Mouse (Mus musculus) adrenal gland, adult (tissue): ENCODE measurements around the gene Hpcal1.
A peak's percentile ranks its signal among the peaks of the same experiment; 100 is the strongest.
"Not testable (repeated sequence)": the region's sequence is repeated elsewhere in the genome, so short reads cannot be mapped to it uniquely, and the experiment has no call there.

Source experiments
- DNase-seq, 2 experiments: peaks; one replicate each; pipeline ENCODE4 v3.0.0; 2022 to 2023; ENCODE audit warnings: low spot score in 1 of 2; ENCODE audit not compliant: inconsistent age in 2 of 2

Gene Hpcal1

DNA sequence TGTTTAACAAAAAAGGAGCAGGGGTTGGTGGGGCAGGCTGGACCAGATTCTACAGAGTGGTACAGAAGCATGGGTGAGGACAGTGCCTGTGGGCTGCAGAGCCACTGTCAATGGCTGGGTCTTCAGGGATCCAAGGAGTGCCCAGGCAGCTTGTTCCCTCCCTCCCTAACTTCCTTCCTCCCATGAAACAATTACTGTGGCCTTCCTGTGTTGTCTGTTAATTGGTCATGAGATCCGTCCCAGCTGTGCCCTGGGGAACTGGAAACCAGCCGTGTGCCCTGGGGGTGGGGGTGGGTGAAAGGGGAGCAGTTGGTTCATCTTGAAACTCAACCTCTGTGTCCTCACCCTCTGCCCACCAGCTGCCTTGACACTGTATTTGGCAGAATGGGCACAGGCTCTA lies 79.9 kb downstream of the Hpcal1 start:
- DNase-seq, result peak in 1 of 2 experiments; percentile 42

DNA sequence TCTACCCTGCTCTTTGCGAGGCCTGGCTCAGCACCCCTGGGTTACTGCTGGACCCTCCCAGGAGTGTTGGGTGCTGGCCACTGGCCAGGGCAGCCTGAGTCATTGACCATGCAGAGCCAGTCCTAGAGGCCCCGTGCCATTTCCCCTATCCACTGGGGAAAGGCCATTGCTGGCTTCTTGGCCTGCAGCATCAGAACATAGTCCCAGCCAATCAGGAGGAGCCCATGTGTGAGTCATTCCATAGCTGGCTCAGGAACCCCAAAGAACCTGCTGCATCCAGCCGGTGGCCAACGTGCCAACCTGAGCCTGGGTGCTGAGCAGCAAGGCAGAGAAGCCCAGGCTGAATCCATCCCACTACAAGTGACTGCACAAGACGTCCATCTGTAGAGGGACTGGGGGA lies 83.1 kb downstream of the Hpcal1 start:
- peak; percentile 78 to 84 for DNase-seq

DNA sequence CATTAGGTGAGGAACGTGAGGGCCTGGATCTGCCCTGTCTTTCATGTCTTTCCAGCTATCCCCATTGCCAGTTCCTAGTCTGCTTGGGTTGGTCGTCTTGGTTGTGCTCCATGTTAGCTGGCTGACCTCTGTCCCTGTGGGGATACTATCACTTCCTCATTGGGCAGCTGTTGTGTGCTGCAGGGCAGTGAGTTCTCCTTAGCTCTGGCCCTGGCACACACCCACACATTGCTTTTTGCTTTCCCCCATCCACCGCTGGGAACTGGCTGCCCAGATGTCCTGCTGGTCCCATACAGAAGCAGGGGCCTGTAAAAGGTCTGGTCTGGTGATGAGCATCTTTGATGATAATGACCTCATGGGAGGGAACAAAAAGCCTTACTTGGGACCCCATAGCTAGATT lies 84.2 kb downstream of the Hpcal1 start:
- DNase-seq, result not testable (repeated sequence)

DNA sequence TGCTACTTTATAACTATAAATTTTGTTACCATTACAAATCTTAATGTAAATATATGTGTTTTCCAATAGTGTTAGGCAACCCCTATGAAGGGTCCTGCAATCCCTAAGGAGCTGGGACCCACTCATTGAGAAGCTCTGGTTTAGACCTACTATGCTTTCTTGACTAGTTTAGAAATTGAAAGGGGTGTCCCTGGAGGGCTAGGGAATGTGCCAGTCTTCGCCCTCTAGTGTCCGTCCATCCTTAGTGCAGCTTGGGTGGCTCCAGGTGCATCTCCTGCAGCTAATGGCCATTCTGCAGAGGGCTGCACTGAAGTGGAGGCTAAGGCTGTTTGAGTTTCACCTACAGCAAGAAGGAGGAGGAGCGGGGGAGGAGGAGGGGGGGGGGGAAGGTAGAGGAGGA lies 87.7 kb downstream of the Hpcal1 start:
- DNase-seq, result peak; percentile 23 to 74

DNA sequence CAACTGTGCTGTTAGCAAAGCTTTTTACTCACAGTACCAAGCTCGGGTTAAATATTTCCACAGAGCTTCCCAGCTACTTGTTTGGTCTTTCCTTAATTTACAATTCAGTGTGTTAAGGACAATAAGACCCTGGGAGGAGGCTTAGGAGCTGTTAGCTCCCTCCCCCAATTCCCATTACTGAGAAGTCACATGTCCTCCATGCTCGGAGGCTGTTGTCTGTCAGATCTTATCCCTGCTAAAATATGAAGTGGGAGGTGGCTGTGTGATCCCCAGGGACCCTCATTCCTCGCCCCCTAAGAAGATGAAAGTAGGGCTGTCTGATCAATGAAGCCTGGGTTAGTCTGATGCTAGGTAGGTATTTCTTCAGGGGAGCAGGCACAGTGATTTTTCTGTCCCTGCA lies 88.4 kb downstream of the Hpcal1 start:
- no peak for DNase-seq

DNA sequence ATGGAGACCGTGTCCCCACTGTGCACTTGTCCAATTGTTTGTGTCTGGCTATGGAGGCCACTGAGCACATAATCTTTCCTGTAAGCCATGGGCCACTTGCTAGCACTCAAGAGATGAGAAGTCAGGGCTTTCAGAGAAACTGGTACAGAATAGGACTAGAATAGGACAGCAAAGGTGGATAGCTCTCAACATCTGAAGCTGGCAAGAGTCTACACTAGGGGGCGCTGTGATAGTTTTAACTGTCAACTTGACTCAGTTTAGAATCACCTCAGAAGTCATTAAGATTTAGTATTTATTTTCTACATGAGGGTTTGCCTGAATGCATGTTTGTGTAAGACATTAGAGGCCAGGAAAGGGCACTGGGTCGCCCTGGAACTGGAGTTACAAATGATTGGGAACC lies 98.8 kb downstream of the Hpcal1 start:
- DNase-seq, result no peak

DNA sequence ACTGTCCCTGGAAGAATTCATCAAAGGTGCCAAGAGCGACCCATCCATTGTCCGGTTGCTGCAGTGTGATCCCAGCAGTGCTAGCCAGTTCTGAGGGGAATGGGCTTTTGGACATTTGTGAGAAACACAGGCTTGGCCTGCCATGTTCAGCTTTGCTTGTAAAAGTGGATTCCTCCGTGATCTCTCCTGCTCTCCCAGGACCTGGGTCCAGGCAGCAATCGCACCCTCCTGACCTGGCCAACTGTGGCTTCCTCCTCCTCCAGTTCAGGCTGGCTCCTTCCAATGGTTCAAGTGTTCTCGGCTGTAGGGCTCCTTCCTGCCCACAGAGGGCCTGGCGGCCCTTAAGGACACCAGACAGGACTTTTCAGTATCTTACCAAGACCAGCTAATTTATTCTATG lies 100.5 kb downstream of the Hpcal1 start:
- DNase-seq, result no peak

DNA sequence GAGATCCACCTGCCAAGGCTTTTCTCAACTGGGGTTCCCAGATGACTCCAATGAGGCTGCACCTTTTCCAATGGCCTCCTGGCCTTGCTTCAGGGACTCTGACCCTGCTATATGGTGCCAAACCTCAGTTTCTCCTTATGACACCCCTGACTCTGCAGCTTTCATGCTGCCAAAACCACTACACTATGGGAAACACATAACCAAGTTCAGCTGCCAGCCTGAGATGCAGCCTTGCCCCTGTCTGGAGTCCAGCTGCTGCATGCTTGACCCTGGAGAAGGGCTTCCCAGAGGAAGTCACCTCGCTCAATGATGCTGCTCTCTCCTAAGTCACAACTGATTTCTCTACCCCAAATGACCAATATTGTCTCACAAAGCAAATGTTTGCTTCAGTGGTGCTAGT lies 102.1 kb downstream of the Hpcal1 start:
- DNase-seq, result no peak

DNA sequence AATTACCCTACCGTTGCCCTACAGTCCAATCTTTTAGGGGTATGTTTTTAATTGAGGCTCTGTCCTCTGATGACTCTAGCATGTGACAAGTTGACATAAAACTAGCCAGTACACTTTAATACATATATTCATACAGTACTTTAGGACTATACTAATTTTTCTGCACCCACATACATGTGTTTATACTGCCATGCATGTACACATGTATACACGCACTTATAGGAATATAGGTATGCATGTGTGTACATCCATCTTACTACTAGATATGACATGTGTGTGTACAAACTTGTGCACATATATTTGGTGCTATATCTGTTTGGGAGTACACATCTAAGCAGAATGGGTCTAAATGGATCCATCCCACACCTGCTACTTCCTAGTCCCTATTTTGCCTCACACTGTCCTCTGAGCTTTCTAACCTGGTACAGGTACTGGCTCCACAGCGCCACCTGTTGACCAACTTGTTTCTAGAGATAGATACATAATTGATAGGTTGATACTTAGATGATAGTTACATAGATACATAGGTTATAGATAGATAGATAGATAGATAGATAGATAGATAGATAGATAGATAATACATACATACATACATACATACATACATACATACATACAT lies 105.1 kb downstream of the Hpcal1 start:
- peak; percentile 41 to 83 for DNase-seq

DNA sequence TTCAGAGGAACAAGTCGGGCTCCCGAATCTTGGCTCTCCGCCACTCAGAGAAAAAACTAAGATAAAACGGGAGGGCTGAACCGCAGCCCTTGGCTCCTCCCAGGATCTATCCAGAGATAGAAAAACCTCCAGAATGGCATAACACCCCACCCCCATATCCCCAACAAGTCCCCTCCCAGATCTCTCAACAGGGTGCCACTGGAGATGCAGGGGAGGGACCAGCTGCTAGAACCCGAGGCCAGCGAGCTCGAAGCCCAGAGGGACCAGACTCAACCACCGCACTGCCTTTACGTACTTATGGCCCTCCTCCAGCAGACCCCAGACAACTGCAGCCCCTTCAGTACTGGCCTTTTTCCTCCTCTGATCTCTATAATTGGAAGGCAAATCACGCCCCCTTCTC lies 107.6 kb downstream of the Hpcal1 start:
- not testable (repeated sequence) for DNase-seq

DNA sequence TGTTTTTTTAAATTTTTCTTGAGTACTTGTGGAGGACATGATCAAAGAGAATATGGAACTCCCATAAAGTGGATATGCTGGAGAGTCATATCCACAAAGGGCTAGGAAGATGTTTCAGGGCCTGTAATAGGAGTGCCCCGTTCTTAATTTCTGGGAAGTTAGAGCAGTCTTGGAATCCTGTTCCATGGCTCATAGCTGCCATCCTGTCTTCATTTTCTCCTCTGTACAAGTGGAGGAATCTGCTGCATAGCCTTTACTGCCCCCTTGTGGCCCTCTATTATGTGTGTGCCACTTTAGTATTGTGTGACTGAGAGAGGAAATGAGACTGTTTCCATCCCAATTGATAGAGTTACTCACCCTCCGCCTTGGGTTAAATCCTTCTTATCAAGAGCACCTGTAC lies 117.9 kb downstream of the Hpcal1 start:
- peak; percentile 46 to 85 for DNase-seq

DNA sequence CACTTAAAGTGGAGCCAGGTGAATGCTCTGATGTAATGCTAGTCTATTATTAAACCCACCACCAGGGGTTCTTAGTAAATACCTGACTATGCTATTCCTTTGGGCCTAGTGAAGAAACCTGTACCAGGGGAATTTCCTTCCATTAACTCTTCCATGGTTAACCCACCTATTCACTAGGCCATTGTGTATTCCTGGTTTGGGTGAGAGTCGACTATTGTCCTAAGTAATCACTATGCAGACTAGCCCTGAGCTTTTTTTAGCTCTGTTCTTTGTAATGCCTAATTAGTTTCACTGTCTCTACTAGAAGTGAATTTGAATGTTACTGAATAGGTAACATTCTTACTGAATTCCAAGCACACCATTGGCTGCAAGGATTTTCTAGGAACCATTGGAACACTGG lies 144.6 kb downstream of the Hpcal1 start:
- DNase-seq, result peak in 1 of 2 experiments; percentile 7
